ENCODE assay signal across 8 mouse cellular contexts in genomic region chr12:73052651-73053591, GRCm38 (mm10). TPM values are rescaled to one million over a fixed set of nuclear protein-coding genes. Genes with fewer than 3 reads are reported as not detected.
DNase-seq lines count a peak whose midpoint lies in the region; ATAC-seq and TF ChIP-seq lines count a peak whose summit lies in the region.

No protein-coding gene starts in this region.

- no peak for ATAC-seq in midbrain, embryonic 16.5 days
- ATAC-seq in forebrain, embryonic 11.5 days (replicated peaks; ENCODE audit: low FRiP score): no peak
- no peak for ATAC-seq in intestine, postnatal 0 days
- 0 out of 2 replicates have a peak, but pooled peaks have one; percentile 18 for ATAC-seq in neural tube, embryonic 11.5 days (ENCODE audit: insufficient read depth, low FRiP score, low TSS enrichment)

- H3K27ac ChIP-seq in midbrain, embryonic 10.5 days (replicated peaks): no peak overlapping the region; the same call in 1 of the 2 replicates
- H3K27ac ChIP-seq in midbrain, embryonic 16.5 days (ENCODE audit: low read length): no peak overlapping the region
- H3K27ac ChIP-seq in forebrain, embryonic 11.5 days (ENCODE audit: low read depth, low read length): no peak overlapping the region
- H3K27ac ChIP-seq in intestine, postnatal 0 days (ENCODE audit: low read depth, low read length): no peak overlapping the region
- peak overlapping the region; percentile 0; the same call in 1 of the 2 replicates for H3K27ac ChIP-seq in neural tube, embryonic 11.5 days (ENCODE audit: low read depth, low read length)
- no peak overlapping the region for H3K27ac ChIP-seq in layer of hippocampus, adult 2 months

- peak; percentile 55 for DNase-seq in midbrain, embryonic 10.5 days (ENCODE audit: low spot score)
- peak; percentile 64 for DNase-seq in forebrain, embryonic 11.5 days (ENCODE audit: low spot score)
- DNase-seq in neural tube, embryonic 11.5 days (ENCODE audit: low spot score): peak; percentile 56
- no peak for DNase-seq in spleen, adult 12 weeks (ENCODE audit: low spot score)
- DNase-seq in cerebellum, adult 9-10 months: no peak
- no peak for DNase-seq in layer of hippocampus, adult 2 months (ENCODE audit: low spot score in 2 of 2)

- TF ChIP-seq CTCF in intestine, postnatal 0 days (IDR thresholded peaks at IDR 0.05; ENCODE audit: low read depth): no peak
- TF ChIP-seq CTCF in layer of hippocampus, adult 2 months (conservative IDR thresholded peaks at IDR 0.05): no peak

- peaks cover 36% of the 10 kb centered on the region for H3K4me1 ChIP-seq in midbrain, embryonic 10.5 days
- H3K4me1 ChIP-seq in midbrain, embryonic 16.5 days (ENCODE audit: control insufficient read depth, insufficient read depth, low read length): peaks cover 4% of the 10 kb centered on the region; the same call in 1 of the 2 replicates
- H3K4me1 ChIP-seq in forebrain, embryonic 11.5 days (replicated peaks; ENCODE audit: control insufficient read depth, insufficient read depth, low read length): peaks cover 14% of the 10 kb centered on the region
- 0 out of 2 replicates have a peak, but pooled peaks cover 3% of the 10 kb centered on the region for H3K4me1 ChIP-seq in intestine, postnatal 0 days (replicated peaks; ENCODE audit: control insufficient read depth, insufficient read depth, low read length)
- H3K4me1 ChIP-seq in neural tube, embryonic 11.5 days (ENCODE audit: control insufficient read depth, insufficient read depth, low read length): 0 out of 2 replicates have a peak, but pooled peaks cover 8% of the 10 kb centered on the region

- H3K9me3 ChIP-seq in midbrain, embryonic 10.5 days (replicated peaks): no peaks in the 10 kb centered on the region
- no peaks in the 10 kb centered on the region; the same call in 1 of the 2 replicates for H3K9me3 ChIP-seq in midbrain, embryonic 16.5 days (replicated peaks; ENCODE audit: control insufficient read depth, low read length, poor library complexity, severe bottlenecking)
- H3K9me3 ChIP-seq in forebrain, embryonic 11.5 days (ENCODE audit: control insufficient read depth, low read length): no peaks in the 10 kb centered on the region
- no peaks in the 10 kb centered on the region for H3K9me3 ChIP-seq in intestine, postnatal 0 days (ENCODE audit: control insufficient read depth)
- H3K9me3 ChIP-seq in neural tube, embryonic 11.5 days (ENCODE audit: control insufficient read depth, low read length): no peaks in the 10 kb centered on the region

- peak overlapping the region; percentile 54 for H3K4me3 ChIP-seq in midbrain, embryonic 10.5 days
- no peak overlapping the region for H3K4me3 ChIP-seq in midbrain, embryonic 16.5 days (ENCODE audit: low read depth, low read length)
- peak overlapping the region; percentile 39 for H3K4me3 ChIP-seq in forebrain, embryonic 11.5 days (ENCODE audit: low read depth, low read length)
- H3K4me3 ChIP-seq in intestine, postnatal 0 days (ENCODE audit: low read depth, low read length): peak overlapping the region; percentile 58
- peak overlapping the region; percentile 41 for H3K4me3 ChIP-seq in neural tube, embryonic 11.5 days (ENCODE audit: low read depth, low read length)
- no peak overlapping the region; the same call in 1 of the 2 replicates for H3K4me3 ChIP-seq in layer of hippocampus, adult 2 months

- H3K27me3 ChIP-seq in midbrain, embryonic 10.5 days (ENCODE audit: low read depth, poor library complexity, severe bottlenecking): peaks cover 100% of the 10 kb centered on the region
- peaks cover 66% of the 10 kb centered on the region for H3K27me3 ChIP-seq in midbrain, embryonic 16.5 days (ENCODE audit: control insufficient read depth, insufficient read depth, low read depth, low read length)
- peaks cover 83% of the 10 kb centered on the region for H3K27me3 ChIP-seq in forebrain, embryonic 11.5 days (ENCODE audit: control insufficient read depth, insufficient read depth, low read length)
- peaks cover 95% of the 10 kb centered on the region for H3K27me3 ChIP-seq in intestine, postnatal 0 days (replicated peaks; ENCODE audit: control insufficient read depth, insufficient read depth, low read length)
- H3K27me3 ChIP-seq in neural tube, embryonic 11.5 days (ENCODE audit: control insufficient read depth, insufficient read depth, low read length): peaks cover 61% of the 10 kb centered on the region

- under 1% methylated on average over 34 of the region's 34 CpGs for WGBS in midbrain, embryonic 10.5 days
- WGBS in midbrain, embryonic 16.5 days: 2% methylated on average over 34 of the region's 34 CpGs
- WGBS in forebrain, embryonic 11.5 days: under 1% methylated on average over 34 of the region's 34 CpGs
- WGBS in intestine, postnatal 0 days: 5% methylated on average over 34 of the region's 34 CpGs
- WGBS in neural tube, embryonic 11.5 days: 1% methylated on average over 34 of the region's 34 CpGs

- no peak overlapping the region for H3K4me2 ChIP-seq in midbrain, embryonic 16.5 days (ENCODE audit: low read length)
- peak overlapping the region; percentile 63 for H3K4me2 ChIP-seq in forebrain, embryonic 11.5 days (ENCODE audit: low read depth, low read length, severe bottlenecking)
- H3K4me2 ChIP-seq in intestine, postnatal 0 days (replicated peaks; ENCODE audit: low read depth): peak overlapping the region; percentile 88
- peak overlapping the region; percentile 76 for H3K4me2 ChIP-seq in neural tube, embryonic 11.5 days (ENCODE audit: low read depth)

- H3K36me3 ChIP-seq in midbrain, embryonic 10.5 days: no peaks in the 10 kb centered on the region
- no peaks in the 10 kb centered on the region for H3K36me3 ChIP-seq in midbrain, embryonic 16.5 days (ENCODE audit: control insufficient read depth, insufficient read depth, low read length)
- H3K36me3 ChIP-seq in forebrain, embryonic 11.5 days (ENCODE audit: control insufficient read depth, insufficient read depth, low read length): no peaks in the 10 kb centered on the region
- no peaks in the 10 kb centered on the region for H3K36me3 ChIP-seq in intestine, postnatal 0 days (ENCODE audit: control insufficient read depth, insufficient read depth)
- H3K36me3 ChIP-seq in neural tube, embryonic 11.5 days (ENCODE audit: control insufficient read depth, insufficient read depth, low read length): no peaks in the 10 kb centered on the region

- no peak overlapping the region for H3K9ac ChIP-seq in midbrain, embryonic 16.5 days (ENCODE audit: low read depth, low read length)
- H3K9ac ChIP-seq in forebrain, embryonic 11.5 days (ENCODE audit: low read length): no peak overlapping the region
- no peak overlapping the region for H3K9ac ChIP-seq in intestine, postnatal 0 days (ENCODE audit: low read depth, low read length)
- peak overlapping the region; percentile 12; the same call in 1 of the 2 replicates for H3K9ac ChIP-seq in neural tube, embryonic 11.5 days (ENCODE audit: low read length)

RNA-seq across cellular contexts. Expression of gene Six1, which starts 0.8 kb away (rescaled TPM):
- polyA plus RNA-seq in midbrain, embryonic 10.5 days (2016; fragmentation: Nextera tagmentation; extraction: Ambion mirVana): 8.3 and 8.5 TPM in 2 replicates
- polyA plus RNA-seq in midbrain, embryonic 16.5 days (2015; fragmentation: Nextera tagmentation; extraction: Ambion mirVana): 0.41 and 0.62 TPM in 2 replicates
- 11.0 and 12.6 TPM in 2 replicates for polyA plus RNA-seq in forebrain, embryonic 11.5 days (2014; fragmentation: Nextera tagmentation; extraction: Ambion mirVana)
- not detected in 2 replicates for polyA plus RNA-seq in intestine, postnatal 0 days (2015; fragmentation: Nextera tagmentation; extraction: Ambion mirVana)
- polyA plus RNA-seq in neural tube, embryonic 11.5 days (2014; fragmentation: Nextera tagmentation; extraction: Ambion mirVana): 32.7 and 34.9 TPM in 2 replicates
- under 1 TPM; 0.18 to 0.20 TPM for total RNA-seq in layer of hippocampus, adult 2 months (2021)

Comparison
In these comparisons a context has a peak if more than half of its experiments do, and no peak if none do; other contexts are left out.
1. H3K4me3 ChIP-seq: peak in midbrain, embryonic 10.5 days (single experiment), forebrain, embryonic 11.5 days (single experiment), intestine, postnatal 0 days (single experiment) and neural tube, embryonic 11.5 days (single experiment); none in midbrain, embryonic 16.5 days (single experiment) and layer of hippocampus, adult 2 months (single experiment).
2. DNase-seq: peak in midbrain, embryonic 10.5 days (single experiment), forebrain, embryonic 11.5 days (single experiment) and neural tube, embryonic 11.5 days (single experiment); none in spleen, adult 12 weeks (single experiment), cerebellum, adult 9-10 months (single experiment) and layer of hippocampus, adult 2 months (0 of 2).